Mouse (Mus musculus): ENCODE data around the gene Nceh1. TPM values are rescaled to one million over a fixed set of nuclear protein-coding genes. Genes with fewer than 3 reads are reported as not detected.

Nceh1 gene
- polyA plus RNA-seq, 1 experiment from 2014 or later = 4.6 TPM

DNA sequence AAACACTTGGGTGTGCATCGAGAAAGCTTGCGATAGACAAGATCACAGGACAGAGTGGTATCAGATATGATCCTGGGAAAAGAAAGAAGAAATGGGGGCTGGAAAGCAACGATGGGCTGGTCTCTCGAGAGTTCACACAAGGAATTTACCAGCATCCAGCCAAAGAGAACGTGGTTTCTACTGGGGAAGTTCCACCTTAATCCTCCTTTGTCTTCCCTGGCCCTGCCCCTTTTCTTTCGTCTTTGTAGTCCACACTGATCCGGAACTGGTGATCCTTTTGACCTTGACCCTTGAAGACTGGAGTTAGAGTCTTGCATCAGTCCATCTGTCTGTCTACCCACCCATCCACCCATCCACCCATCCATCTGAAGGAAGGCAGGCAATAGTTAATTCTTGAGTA is 34.6 kb downstream of the Nceh1 start:
- no peaks in the 10 kb centered on the region for H3K9me3 ChIP-seq
- H3K27me3 ChIP-seq (replicated peaks; ENCODE audit: low read depth, poor library complexity, severe bottlenecking) = no peaks in the 10 kb centered on the region
- no peak overlapping the region for H3K4me3 ChIP-seq
- WGBS = 82% methylated on average over 7 of the region's 7 CpGs
- H3K36me3 ChIP-seq (replicated peaks) = no peaks in the 10 kb centered on the region
- DNase-seq (ENCODE audit: low spot score) = no peak
- no peak overlapping the region for H3K27ac ChIP-seq (replicated peaks)
- H3K4me1 ChIP-seq = peaks cover under 1% of the 10 kb centered on the region; the same call in 1 of the 2 replicates

GRCm38 (mm10) chr3:27218604-27219003 is 35.8 kb downstream of the Nceh1 start:
- H3K27me3 ChIP-seq (replicated peaks; ENCODE audit: low read depth, poor library complexity, severe bottlenecking) = no peaks in the 10 kb centered on the region
- 90% methylated on average over 5 of the region's 5 CpGs for WGBS
- no peak for DNase-seq (ENCODE audit: low spot score)

DNA sequence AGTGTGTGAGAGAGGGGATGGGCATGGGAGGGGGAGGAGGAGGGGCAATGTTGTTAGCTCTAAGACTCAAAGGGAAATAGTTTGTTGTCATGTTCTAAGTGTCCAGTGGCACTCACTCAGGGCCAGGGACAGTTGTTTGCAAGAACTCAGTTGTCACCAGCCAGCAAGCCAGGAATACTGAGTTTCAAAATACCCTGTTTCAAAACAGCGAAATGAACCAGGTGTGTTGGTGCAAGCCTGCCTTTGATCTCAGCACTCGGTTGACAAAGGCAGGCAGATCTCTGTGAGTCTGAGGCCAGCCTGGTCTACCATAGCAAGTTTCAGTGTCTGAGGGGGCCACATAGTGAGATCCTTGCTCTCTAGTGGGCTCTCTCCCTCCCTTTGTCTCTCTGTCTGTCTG is 39.3 kb downstream of the Nceh1 start:
- H3K4me1 ChIP-seq = peaks cover 4% of the 10 kb centered on the region; the same call in 1 of the 2 replicates
- no peaks in the 10 kb centered on the region for H3K9me3 ChIP-seq
- H3K36me3 ChIP-seq (replicated peaks) = no peaks in the 10 kb centered on the region
- no peak overlapping the region for H3K27ac ChIP-seq (replicated peaks)
- no peak for DNase-seq (ENCODE audit: low spot score)
- H3K27me3 ChIP-seq (replicated peaks; ENCODE audit: low read depth, poor library complexity, severe bottlenecking) = no peaks in the 10 kb centered on the region
- WGBS = 73% methylated on average over 2 of the region's 2 CpGs
- H3K4me3 ChIP-seq = no peak overlapping the region

More at GRCm38 (mm10) chr3:27218604-27219003, 35.8 kb downstream of the Nceh1 start:
- Histone ChIP-seq H3K4me3 (no peak overlapping the region), H3K4me1 (peaks cover 4% of the 10 kb centered on the region; the same call in 1 of the 2 replicates), H3K27ac (replicated peaks) (no peak overlapping the region), H3K36me3 (replicated peaks) (no peaks in the 10 kb centered on the region), H3K9me3 (no peaks in the 10 kb centered on the region)

GRCm38 (mm10) chr3:27222488-27222887 is 39.7 kb downstream of the Nceh1 start:
- Histone ChIP-seq H3K27me3 (replicated peaks; ENCODE audit: low read depth, poor library complexity, severe bottlenecking) (no peaks in the 10 kb centered on the region), H3K36me3 (replicated peaks) (no peaks in the 10 kb centered on the region), H3K4me1 (peaks cover 4% of the 10 kb centered on the region; the same call in 1 of the 2 replicates), H3K27ac (replicated peaks) (no peak overlapping the region), H3K9me3 (no peaks in the 10 kb centered on the region), H3K4me3 (no peak overlapping the region)
- 80% methylated on average over 17 of the region's 17 CpGs for WGBS
- no peak for DNase-seq (ENCODE audit: low spot score)

DNA sequence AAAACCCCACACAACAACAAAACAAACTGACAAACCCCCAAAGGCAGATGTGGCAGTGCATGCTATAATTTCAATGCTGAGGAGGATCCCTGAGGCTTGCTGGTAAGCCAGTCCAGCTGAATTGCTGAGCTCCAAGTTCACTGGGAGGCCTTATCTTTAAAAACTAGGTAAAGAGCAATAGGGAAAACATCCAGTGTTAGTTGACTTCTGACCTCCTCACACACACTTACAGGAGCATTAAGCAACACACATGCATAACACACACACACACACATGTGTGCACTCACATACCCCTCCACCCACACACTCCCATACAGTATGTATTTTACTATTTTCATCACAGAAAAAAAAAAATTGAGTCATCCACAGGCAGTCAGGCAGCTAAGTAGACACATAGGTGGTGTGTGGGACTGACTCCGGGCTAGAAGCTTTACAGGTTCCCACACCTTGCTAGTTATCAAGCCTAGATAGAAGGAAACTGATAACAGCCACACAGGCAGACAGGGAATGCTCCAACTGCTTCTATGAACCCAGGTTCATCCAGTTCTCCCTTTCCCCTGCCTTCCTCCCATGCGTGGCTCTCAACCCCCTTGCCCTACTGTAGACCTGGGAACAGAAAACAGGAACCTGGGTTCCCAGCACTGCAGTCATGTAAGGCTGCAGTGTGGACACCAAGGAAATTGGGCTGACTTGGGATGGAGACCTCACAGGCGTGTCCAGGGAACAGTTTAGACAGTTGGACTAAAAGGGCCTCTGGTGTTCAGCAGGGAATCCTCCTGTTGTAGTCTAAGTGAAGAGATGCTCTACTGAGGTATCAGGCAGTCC is 45.1 kb downstream of the Nceh1 start:
- Histone ChIP-seq H3K27ac (replicated peaks) (no peak overlapping the region), H3K4me1 (no peaks in the 10 kb centered on the region), H3K27me3 (replicated peaks; ENCODE audit: low read depth, poor library complexity, severe bottlenecking) (no peaks in the 10 kb centered on the region), H3K4me3 (no peak overlapping the region), H3K9me3 (no peaks in the 10 kb centered on the region), H3K36me3 (replicated peaks) (no peaks in the 10 kb centered on the region)
- 85% methylated on average over 3 of the region's 3 CpGs for WGBS
- DNase-seq (ENCODE audit: low spot score) = no peak

GRCm38 (mm10) chr3:27228530-27229309 is 46.0 kb downstream of the Nceh1 start:
- no peak for DNase-seq (ENCODE audit: low spot score)
- H3K4me3 ChIP-seq = no peak overlapping the region

DNA sequence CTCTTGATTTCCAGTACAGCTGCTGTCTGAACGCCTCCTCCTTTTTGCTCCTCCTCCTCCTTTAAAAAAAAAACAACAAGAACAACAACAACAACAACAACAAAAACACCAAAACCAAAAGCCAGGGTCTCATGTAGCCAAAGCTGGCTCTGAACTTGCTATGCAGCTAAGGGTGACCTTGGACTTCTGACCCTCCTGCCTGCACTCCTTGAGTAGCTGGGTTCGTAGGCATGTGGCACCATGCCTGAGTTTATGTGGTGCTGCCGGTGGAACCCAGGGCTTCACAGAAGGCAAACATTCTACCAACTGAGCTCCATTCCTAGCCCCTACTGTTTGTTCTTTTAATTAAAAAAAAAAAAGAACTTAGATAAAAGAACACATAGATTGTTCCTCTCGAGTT is 50.6 kb downstream of the Nceh1 start:
- 90% methylated on average over 4 of the region's 4 CpGs for WGBS
- Histone ChIP-seq H3K27me3 (replicated peaks; ENCODE audit: low read depth, poor library complexity, severe bottlenecking) (no peaks in the 10 kb centered on the region), H3K9me3 (no peaks in the 10 kb centered on the region), H3K4me3 (no peak overlapping the region), H3K27ac (replicated peaks) (no peak overlapping the region), H3K4me1 (no peaks in the 10 kb centered on the region), H3K36me3 (replicated peaks) (no peaks in the 10 kb centered on the region)
- no peak for DNase-seq (ENCODE audit: low spot score)

More at GRCm38 (mm10) chr3:27228530-27229309, 46.0 kb downstream of the Nceh1 start:
- no peaks in the 10 kb centered on the region for H3K36me3 ChIP-seq (replicated peaks)
- no peaks in the 10 kb centered on the region for H3K4me1 ChIP-seq
- WGBS = 74% methylated on average over 11 of the region's 11 CpGs
- H3K9me3 ChIP-seq = no peaks in the 10 kb centered on the region
- no peak overlapping the region for H3K27ac ChIP-seq (replicated peaks)
- no peaks in the 10 kb centered on the region for H3K27me3 ChIP-seq (replicated peaks; ENCODE audit: low read depth, poor library complexity, severe bottlenecking)

- no peak for DNase-seq (ENCODE audit: low spot score)
- Histone ChIP-seq H3K27ac (replicated peaks) (no peak overlapping the region), H3K4me3 (no peak overlapping the region), H3K4me1 (no peaks in the 10 kb centered on the region), H3K27me3 (replicated peaks; ENCODE audit: low read depth, poor library complexity, severe bottlenecking) (no peaks in the 10 kb centered on the region), H3K9me3 (no peaks in the 10 kb centered on the region), H3K36me3 (replicated peaks) (no peaks in the 10 kb centered on the region)
- 89% methylated on average over 6 of the region's 6 CpGs for WGBS
These were observed 51.1 kb downstream of the Nceh1 start for GRCm38 (mm10) chr3:27233841-27234240.

DNA sequence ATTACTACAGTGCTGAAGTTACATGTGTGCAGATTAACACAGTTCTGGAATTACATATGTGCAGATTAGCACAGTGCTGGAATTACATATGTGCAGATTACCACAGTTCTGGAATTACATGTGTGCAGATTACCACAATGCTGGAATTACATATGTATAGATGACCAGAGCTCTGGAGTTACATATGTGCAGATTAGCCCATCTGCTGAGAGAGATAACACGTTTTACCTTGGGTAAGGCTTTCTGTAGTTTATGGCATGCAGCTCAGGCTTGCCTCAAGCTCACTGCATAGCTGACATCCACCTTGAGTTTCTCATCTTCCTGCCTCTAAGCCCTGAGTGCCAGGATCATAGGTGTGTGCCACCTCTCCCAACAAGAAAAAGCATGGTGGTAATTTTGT is 52.2 kb downstream of the Nceh1 start:
- H3K4me1 ChIP-seq = no peaks in the 10 kb centered on the region
- 75% methylated on average over 1 of the region's 1 CpGs for WGBS
- no peak overlapping the region for H3K4me3 ChIP-seq
- H3K36me3 ChIP-seq (replicated peaks) = no peaks in the 10 kb centered on the region
- H3K27me3 ChIP-seq (replicated peaks; ENCODE audit: low read depth, poor library complexity, severe bottlenecking) = no peaks in the 10 kb centered on the region
- no peaks in the 10 kb centered on the region for H3K9me3 ChIP-seq
- DNase-seq (ENCODE audit: low spot score) = no peak
- H3K27ac ChIP-seq (replicated peaks) = no peak overlapping the region

GRCm38 (mm10) chr3:27237226-27237625 is 54.5 kb downstream of the Nceh1 start:
- H3K9me3 ChIP-seq = no peaks in the 10 kb centered on the region
- H3K4me1 ChIP-seq = no peaks in the 10 kb centered on the region
- H3K27ac ChIP-seq (replicated peaks) = no peak overlapping the region
- WGBS = 18% methylated on average over 2 of the region's 2 CpGs
- no peak for DNase-seq (ENCODE audit: low spot score)
- H3K36me3 ChIP-seq (replicated peaks) = peaks cover 5% of the 10 kb centered on the region
- H3K27me3 ChIP-seq (replicated peaks; ENCODE audit: low read depth, poor library complexity, severe bottlenecking) = no peaks in the 10 kb centered on the region
- no peak overlapping the region for H3K4me3 ChIP-seq

- Histone ChIP-seq H3K36me3 (replicated peaks) (peaks cover 5% of the 10 kb centered on the region), H3K27me3 (replicated peaks; ENCODE audit: low read depth, poor library complexity, severe bottlenecking) (no peaks in the 10 kb centered on the region), H3K4me1 (no peaks in the 10 kb centered on the region), H3K27ac (replicated peaks) (no peak overlapping the region), H3K9me3 (no peaks in the 10 kb centered on the region), H3K4me3 (no peak overlapping the region)
- 84% methylated on average over 5 of the region's 5 CpGs for whole genome bisulfite sequencing
- no peak for DNase-seq (ENCODE audit: low spot score)
These were observed 55.8 kb downstream of the Nceh1 start for GRCm38 (mm10) chr3:27238563-27238962.

- no peaks in the 10 kb centered on the region for H3K4me1 ChIP-seq
- no peak for DNase-seq (ENCODE audit: low spot score)
- H3K27me3 ChIP-seq (replicated peaks; ENCODE audit: low read depth, poor library complexity, severe bottlenecking) = no peaks in the 10 kb centered on the region
- WGBS = 92% methylated on average over 16 of the region's 16 CpGs
- no peak overlapping the region for H3K27ac ChIP-seq (replicated peaks)
- peaks cover 5% of the 10 kb centered on the region for H3K36me3 ChIP-seq (replicated peaks)
- H3K9me3 ChIP-seq = no peaks in the 10 kb centered on the region
- no peak overlapping the region for H3K4me3 ChIP-seq
These were observed 56.8 kb downstream of the Nceh1 start for GRCm38 (mm10) chr3:27239568-27239967.

DNA sequence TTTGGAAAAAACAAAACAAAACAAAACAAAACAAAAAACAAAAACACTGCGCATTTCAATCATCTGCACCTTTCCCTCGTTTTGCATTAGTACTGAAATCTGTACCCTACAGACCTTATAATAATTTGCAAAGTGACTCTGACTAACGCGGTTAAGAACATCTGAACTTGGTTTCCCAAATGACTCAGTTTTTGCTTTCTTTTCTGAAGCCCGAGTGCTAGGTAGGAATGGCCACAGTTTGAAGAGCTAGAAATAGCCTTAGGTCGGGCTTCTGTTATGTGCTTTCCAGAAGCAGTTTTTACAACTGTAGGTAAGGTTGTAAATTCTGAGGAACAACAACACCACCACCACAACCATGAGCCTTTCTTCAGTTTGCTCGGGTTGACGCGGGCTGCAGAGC is 59.1 kb downstream of the Nceh1 start:
- H3K36me3 ChIP-seq (replicated peaks) = peaks cover 5% of the 10 kb centered on the region
- no peak overlapping the region for H3K27ac ChIP-seq (replicated peaks)
- no peak overlapping the region for H3K4me3 ChIP-seq
- WGBS = 90% methylated on average over 9 of the region's 9 CpGs
- H3K27me3 ChIP-seq (replicated peaks; ENCODE audit: low read depth, poor library complexity, severe bottlenecking) = no peaks in the 10 kb centered on the region
- DNase-seq (ENCODE audit: low spot score) = no peak
- H3K9me3 ChIP-seq = no peaks in the 10 kb centered on the region
- H3K4me1 ChIP-seq = no peaks in the 10 kb centered on the region

Measured in embryonic facial prominence, embryonic 10.5 days (tissue).